Mouse (Mus musculus) left cerebral cortex, postnatal 25 days (tissue): ENCODE measurements at regions not wholly inside any gene's neighbourhood (a gene's known extent, or its start where the extent isn't known, plus 50 kb on each side); places are given as distances from the start of the nearest gene placed in this dataset.

ENCODE experiments used
- DNase-seq, 2 experiments: peaks; one replicate each; pipeline ENCODE4 v3.0.0; 2022; ENCODE audit warnings: low spot score in 2 of 2, mixed read lengths in 1 of 2
- intact Hi-C: fragments of 180-260 bp; cut with DNase I; formaldehyde crosslinking; loops from one replicate; pipeline ENCODE4 v1.15.1; 2025

DNA sequence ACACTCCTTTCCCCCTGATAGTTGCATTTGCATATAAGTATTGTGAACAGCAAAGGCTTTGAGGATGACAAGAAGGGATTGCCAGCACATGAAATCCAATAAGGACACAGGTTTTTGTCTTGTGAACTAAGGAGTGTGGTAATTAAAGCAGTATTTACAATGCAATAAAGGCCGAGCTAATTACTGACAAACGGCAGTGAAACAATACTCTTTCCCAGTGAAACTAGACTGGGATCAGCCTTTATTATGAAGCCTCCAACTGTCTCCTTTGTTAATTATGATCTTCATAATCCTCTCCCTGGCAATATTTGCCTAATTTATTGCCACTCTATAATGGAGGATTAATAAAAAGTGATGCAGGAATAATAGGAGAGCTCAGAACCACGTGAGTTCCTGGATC lies 704.2 kb upstream of the Api5 start:
- DNase-seq: no peak
- intact Hi-C loops: no loop called here

DNA sequence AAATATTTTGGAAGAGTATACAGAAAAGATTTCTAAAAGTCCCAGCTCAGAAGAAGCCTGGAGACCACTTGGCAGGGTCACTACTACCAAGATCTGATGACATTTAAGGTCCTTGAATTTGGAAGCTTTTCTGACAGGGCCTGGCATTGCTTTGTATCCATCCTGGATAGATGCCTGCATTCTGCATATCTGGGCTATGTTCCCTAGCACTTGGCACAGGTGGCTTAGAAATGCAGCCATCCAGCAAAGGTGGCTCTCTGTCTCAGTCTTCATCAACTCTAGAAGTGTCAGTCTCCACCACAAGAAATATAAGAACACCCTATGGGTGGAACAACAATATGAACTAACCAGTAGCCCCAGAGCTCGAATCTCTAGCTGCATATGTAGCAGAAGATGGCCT lies 702.2 kb upstream of the Api5 start:
- intact Hi-C loops: no loop called here
- DNase-seq: no peak

DNA sequence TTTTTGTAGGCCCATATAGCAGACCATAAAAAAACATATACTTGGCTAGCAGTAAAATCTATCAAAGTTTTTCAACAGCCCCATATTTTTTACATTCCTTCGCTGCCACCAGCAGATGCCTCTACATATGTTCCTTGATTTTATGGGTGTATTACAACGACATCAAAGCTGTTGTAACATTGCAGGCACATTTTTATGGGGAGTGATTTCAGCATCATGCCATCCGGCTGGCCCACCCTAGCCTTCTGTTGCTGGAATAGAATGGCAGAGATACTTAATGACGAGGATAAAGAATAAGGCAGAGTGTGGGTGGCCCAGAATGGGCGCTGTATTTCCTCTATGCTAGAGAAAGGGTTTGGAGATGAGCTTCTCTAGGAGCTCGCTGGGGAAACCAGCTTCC lies 698.7 kb upstream of the Api5 start:
- intact Hi-C loops: no loop called here
- DNase-seq: peak; percentile 10 to 24

DNA sequence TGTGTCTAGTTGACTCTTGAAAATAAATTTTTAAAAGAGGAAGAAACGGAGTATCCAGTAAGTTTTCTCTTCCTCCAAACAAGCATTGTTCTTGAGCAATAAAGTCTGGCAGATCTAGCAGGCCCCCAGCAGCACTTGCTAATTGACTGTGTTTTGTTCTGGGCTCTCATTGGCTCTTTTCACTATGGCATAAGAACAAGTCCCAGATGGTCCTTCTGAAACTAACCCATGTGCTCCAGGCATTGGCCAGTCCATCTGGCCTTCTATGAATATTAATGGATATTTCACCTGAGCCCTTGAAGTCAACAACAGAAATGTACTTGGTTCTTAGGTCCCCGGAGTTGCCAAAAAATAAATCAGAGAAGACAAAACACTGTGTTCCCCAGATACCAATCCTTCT lies 693.2 kb upstream of the Api5 start:
- intact Hi-C loops: no loop called here
- DNase-seq: no peak

DNA sequence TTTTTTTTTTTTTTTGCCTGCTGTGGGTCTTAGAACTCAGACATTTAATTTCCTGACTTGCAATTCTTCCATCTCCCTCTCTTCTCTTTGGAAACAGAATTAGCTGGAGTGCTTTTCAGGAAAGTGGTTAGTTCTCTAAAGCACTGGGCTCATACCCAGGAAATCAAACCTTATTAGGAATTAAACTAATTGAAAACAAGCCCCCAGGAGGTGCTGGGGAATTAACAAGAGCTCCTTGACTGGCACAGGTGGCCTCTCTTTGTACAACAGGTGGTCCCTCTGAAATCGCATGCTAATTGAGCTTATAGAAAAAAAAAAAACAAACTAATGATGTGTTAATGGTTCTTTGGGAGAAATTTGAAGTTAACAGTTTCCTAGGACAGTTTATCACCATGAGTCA lies 690.8 kb upstream of the Api5 start:
- DNase-seq: no peak
- intact Hi-C loops: no loop called here

DNA sequence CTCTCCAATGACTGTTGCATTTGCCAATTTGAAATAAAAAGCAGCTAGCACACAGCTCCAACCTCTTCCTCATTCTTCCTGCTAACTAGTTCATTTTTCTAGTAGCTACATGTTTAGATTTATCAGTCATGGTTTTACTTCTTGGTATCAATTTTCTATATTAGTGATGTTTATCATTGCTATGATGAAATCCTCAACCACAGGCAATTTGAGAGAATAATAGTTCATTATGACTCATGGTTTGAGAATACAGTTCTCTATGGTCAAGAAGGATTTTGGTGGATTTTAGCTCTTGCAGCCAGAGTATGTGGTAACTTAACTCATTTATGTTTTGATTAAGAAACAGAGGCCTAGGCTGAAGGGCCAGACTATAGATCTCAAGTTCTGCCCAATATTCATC lies 681.6 kb upstream of the Api5 start:
- intact Hi-C loops: no loop called here
- no peak for DNase-seq

DNA sequence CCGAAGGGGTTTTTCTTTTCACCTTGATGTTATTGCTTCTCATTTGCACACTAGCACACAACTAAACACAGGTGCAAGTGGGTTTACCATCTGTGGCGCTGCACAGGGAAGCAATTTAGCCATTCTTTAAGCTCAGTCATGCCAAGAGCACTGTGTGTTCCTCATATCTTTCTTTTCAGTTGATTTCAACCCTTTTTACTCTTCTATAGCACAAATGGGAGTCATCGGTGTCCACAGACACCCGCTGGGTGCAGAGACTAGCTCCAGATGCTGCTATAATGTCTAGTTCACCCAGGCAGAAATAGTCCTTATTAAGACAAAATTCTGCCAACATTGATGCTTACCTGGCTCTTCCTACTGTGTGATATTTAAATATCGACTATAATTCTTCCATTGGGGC lies 659.1 kb upstream of the Api5 start:
- DNase-seq: no peak
- intact Hi-C loops: no loop called here

DNA sequence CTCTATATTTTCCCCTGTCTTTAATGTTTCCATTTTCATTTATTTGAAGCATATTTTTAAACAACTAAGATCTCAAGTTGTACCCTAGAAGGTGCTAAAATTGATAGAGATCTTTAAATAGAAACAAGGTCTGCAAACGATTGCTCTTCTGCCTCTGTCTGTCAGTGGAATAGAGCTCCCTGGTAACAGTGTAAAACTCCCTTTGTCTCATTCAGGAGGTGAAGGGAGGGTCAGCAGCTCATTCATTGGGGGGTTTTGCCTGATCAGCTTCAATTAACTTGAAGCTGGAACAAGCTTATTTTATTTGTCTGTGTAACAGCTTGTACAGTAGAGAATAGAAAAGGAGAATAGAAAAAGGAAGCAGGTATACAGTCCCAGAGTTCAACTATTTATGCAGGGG lies 616.7 kb upstream of the Api5 start:
- intact Hi-C loops: no loop called here
- no peak for DNase-seq

DNA sequence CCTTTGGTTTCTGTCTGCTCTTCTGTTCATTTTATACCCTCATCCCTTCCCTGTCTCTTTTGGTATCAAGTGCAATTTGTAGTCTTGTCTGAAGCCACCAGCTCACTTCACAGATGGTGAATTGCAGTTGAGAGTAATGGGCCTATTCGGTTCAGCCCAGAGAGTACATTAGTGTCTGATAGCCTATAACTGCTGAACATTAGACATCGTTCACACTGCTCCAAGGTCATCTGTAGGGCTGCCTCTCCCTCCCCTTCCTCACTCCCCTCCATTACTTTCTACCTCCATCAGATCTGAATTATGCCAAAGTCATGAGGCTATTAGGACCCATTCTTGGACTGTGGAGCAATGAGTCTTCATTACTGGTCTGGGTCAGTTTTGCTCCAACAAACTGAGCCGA lies 615.9 kb upstream of the Api5 start:
- intact Hi-C loops: no loop called here
- no peak for DNase-seq
